Mouse (Mus musculus) C2C12 (cell line): ENCODE measurements around the gene Tenm4.

Experiments used
- CEBPB ChIP-seq: IDR thresholded peaks from one replicate; pipeline ENCODE4 v1.6.1; 2011; ENCODE audit warnings: low read depth, mild to moderate bottlenecking, control low read depth, moderate library complexity
- CTCF ChIP-seq: IDR thresholded peaks from one replicate; pipeline ENCODE4 v1.5.1; 2011; ENCODE audit not compliant: control insufficient read depth, insufficient read depth, insufficient read length
- FOSL1 ChIP-seq: IDR thresholded peaks from one replicate; pipeline ENCODE4 v1.8.0; 2011; ENCODE audit warnings: mild to moderate bottlenecking, low read length; ENCODE audit not compliant: poor library complexity, insufficient read depth, severe bottlenecking
- MAX ChIP-seq: IDR thresholded peaks from one replicate; pipeline ENCODE4 v1.6.1; 2011; ENCODE audit warnings: mild to moderate bottlenecking, control low read depth
- MYOD1 ChIP-seq: IDR thresholded peaks from one replicate; pipeline ENCODE4 v1.6.1; 2011; ENCODE audit warnings: low read depth; ENCODE audit not compliant: control insufficient read depth, insufficient read length
- MYOG ChIP-seq: IDR thresholded peaks from one replicate; pipeline ENCODE4 v1.6.1; 2011; ENCODE audit not compliant: control insufficient read depth, insufficient read length; ENCODE audit errors: extremely low read depth
- USF1 ChIP-seq: IDR thresholded peaks from one replicate; pipeline ENCODE4 v1.6.1; 2011; ENCODE audit warnings: low read depth, mild to moderate bottlenecking, control low read depth, moderate library complexity

DNA sequence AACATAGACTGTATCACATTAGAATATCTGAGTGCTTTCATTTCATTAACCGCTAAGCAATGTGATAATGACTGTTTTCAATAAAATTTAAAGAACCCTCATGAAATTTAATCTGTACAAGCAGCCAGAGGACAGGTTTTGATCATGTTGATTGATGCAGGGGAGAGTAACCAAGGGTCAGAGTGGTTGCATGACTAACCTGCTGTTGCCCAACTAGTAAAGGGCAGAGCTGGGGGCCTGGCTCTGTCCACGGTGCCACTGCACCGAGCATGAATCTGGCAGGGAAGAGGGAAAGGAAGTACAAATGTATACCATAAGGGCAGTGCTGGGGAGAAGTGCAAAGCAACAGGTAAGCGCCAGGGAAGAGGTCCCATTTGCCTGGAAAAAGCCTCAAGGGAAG is 545.9 kb downstream of the Tenm4 start:
- no peak for TF ChIP-seq CTCF
- no peak for TF ChIP-seq CEBPB
- no peak for TF ChIP-seq USF1
- TF ChIP-seq MAX = no peak
- no peak for TF ChIP-seq MYOG
- TF ChIP-seq MYOD1 = no peak
- no peak for TF ChIP-seq FOSL1
